Mouse (Mus musculus): Measurements from ENCODE around the gene Gimap1. TPM values are rescaled to one million over a fixed set of nuclear protein-coding genes. Genes with fewer than 3 reads are reported as not detected.

Gimap1 gene
- polyA plus RNA-seq, 1 experiment from 2014 or later = 6.7 TPM

GRCm38 (mm10) chr6:48702146-48702545 lies 36.7 kb upstream of the Gimap1 start:
- DNase-seq (ENCODE audit: low spot score) = no peak
- 86% methylated on average over 7 of the region's 7 CpGs for WGBS
- H3K27ac ChIP-seq (replicated peaks; ENCODE audit: low read depth, low read length) = no peak overlapping the region

GRCm38 (mm10) chr6:48702601-48703000 lies 36.3 kb upstream of the Gimap1 start:
- Histone ChIP-seq H3K36me3 (ENCODE audit: control insufficient read depth, insufficient read depth, low read length) (no peaks in the 10 kb centered on the region), H3K9me3 (ENCODE audit: control insufficient read depth, low read length) (no peaks in the 10 kb centered on the region), H3K27me3 (ENCODE audit: control insufficient read depth, insufficient read depth, low read length) (no peaks in the 10 kb centered on the region), H3K4me3 (ENCODE audit: low read depth, low read length) (no peak overlapping the region), H3K27ac (replicated peaks; ENCODE audit: low read depth, low read length) (no peak overlapping the region), H3K4me2 (ENCODE audit: low read depth, severe bottlenecking) (no peak overlapping the region), H3K9ac (ENCODE audit: low read length) (no peak overlapping the region), H3K4me1 (ENCODE audit: control insufficient read depth, insufficient read depth, low read length) (no peaks in the 10 kb centered on the region)
- WGBS = 63% methylated on average over 5 of the region's 5 CpGs
- no peak for ATAC-seq (ENCODE audit: insufficient number of reproducible peaks, low FRiP score, low TSS enrichment, low read depth)
- no peak for DNase-seq (ENCODE audit: low spot score)

More at GRCm38 (mm10) chr6:48702146-48702545, 36.7 kb upstream of the Gimap1 start:
- H3K4me3 ChIP-seq (ENCODE audit: low read depth, low read length) = no peak overlapping the region
- no peak overlapping the region for H3K9ac ChIP-seq (ENCODE audit: low read length)
- no peaks in the 10 kb centered on the region for H3K4me1 ChIP-seq (ENCODE audit: control insufficient read depth, insufficient read depth, low read length)
- H3K9me3 ChIP-seq (ENCODE audit: control insufficient read depth, low read length) = no peaks in the 10 kb centered on the region
- H3K27me3 ChIP-seq (ENCODE audit: control insufficient read depth, insufficient read depth, low read length) = no peaks in the 10 kb centered on the region
- no peaks in the 10 kb centered on the region for H3K36me3 ChIP-seq (ENCODE audit: control insufficient read depth, insufficient read depth, low read length)
- ATAC-seq (ENCODE audit: insufficient number of reproducible peaks, low FRiP score, low TSS enrichment, low read depth) = no peak
- no peak overlapping the region for H3K4me2 ChIP-seq (ENCODE audit: low read depth, severe bottlenecking)

- no peak overlapping the region for H3K4me2 ChIP-seq (ENCODE audit: low read depth, severe bottlenecking)
- H3K36me3 ChIP-seq (ENCODE audit: control insufficient read depth, insufficient read depth, low read length) = no peaks in the 10 kb centered on the region
- H3K4me3 ChIP-seq (ENCODE audit: low read depth, low read length) = no peak overlapping the region
- ATAC-seq (ENCODE audit: insufficient number of reproducible peaks, low FRiP score, low TSS enrichment, low read depth) (no peak), DNase-seq (ENCODE audit: low spot score) (no peak)
- H3K27me3 ChIP-seq (ENCODE audit: control insufficient read depth, insufficient read depth, low read length) = no peaks in the 10 kb centered on the region
- H3K9ac ChIP-seq (ENCODE audit: low read length) = no peak overlapping the region
- no peaks in the 10 kb centered on the region for H3K4me1 ChIP-seq (ENCODE audit: control insufficient read depth, insufficient read depth, low read length)
- H3K9me3 ChIP-seq (ENCODE audit: control insufficient read depth, low read length) = no peaks in the 10 kb centered on the region
- no peak overlapping the region for H3K27ac ChIP-seq (replicated peaks; ENCODE audit: low read depth, low read length)
Measured at GRCm38 (mm10) chr6:48704146-48704545, 34.7 kb upstream of the Gimap1 start.

- 57% methylated on average over 3 of the region's 3 CpGs for WGBS
- Histone ChIP-seq H3K4me3 (ENCODE audit: low read depth, low read length) (no peak overlapping the region), H3K4me2 (ENCODE audit: low read depth, severe bottlenecking) (no peak overlapping the region), H3K36me3 (ENCODE audit: control insufficient read depth, insufficient read depth, low read length) (no peaks in the 10 kb centered on the region), H3K27ac (replicated peaks; ENCODE audit: low read depth, low read length) (no peak overlapping the region), H3K9me3 (ENCODE audit: control insufficient read depth, low read length) (no peaks in the 10 kb centered on the region), H3K9ac (ENCODE audit: low read length) (no peak overlapping the region), H3K27me3 (ENCODE audit: control insufficient read depth, insufficient read depth, low read length) (no peaks in the 10 kb centered on the region), H3K4me1 (ENCODE audit: control insufficient read depth, insufficient read depth, low read length) (no peaks in the 10 kb centered on the region)
- DNase-seq (ENCODE audit: low spot score) (no peak), ATAC-seq (ENCODE audit: insufficient number of reproducible peaks, low FRiP score, low TSS enrichment, low read depth) (no peak)
Measured at GRCm38 (mm10) chr6:48706130-48706529, 32.7 kb upstream of the Gimap1 start.

DNA sequence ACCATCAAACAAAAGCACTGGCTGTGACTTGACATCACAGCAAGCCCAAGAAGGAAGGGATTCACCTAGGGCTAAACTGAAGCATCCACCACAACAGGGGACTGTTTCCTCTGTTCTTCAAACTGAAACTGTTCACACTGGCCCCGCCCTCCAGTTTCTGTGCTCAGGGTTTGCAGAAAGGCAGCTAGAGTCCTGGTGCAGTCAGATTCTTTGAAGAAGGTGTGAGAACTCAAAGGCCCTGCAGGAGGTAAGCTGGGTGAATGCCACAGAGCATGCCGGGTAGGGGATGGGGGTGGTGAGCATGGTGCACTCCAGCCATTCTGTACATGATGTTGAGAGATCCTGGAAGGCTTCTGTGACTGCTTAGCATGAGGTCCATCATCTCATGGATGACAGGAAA lies 20.4 kb upstream of the Gimap1 start, which contains the start of the genes Gm28053 and Gimap7:
Gene Gm28053 (plus strand): TSS at position 153 of the 400 bp plus-strand sequence.
Gene Gimap7 (plus strand): TSS at position 167 of the 400 bp plus-strand sequence.
- Histone ChIP-seq H3K4me3 (ENCODE audit: low read depth, low read length) (no peak within 1 kb of the TSS), H3K4me2 (ENCODE audit: low read depth, severe bottlenecking) (no peak within 1 kb of the TSS), H3K4me1 (ENCODE audit: control insufficient read depth, insufficient read depth, low read length) (no peaks in the 10 kb centered on the region), H3K27me3 (ENCODE audit: control insufficient read depth, insufficient read depth, low read length) (no peaks in the 10 kb centered on the region), H3K36me3 (ENCODE audit: control insufficient read depth, insufficient read depth, low read length) (no peaks in the 10 kb centered on the region), H3K27ac (replicated peaks; ENCODE audit: low read depth, low read length) (no peak within 1 kb of the TSS), H3K9me3 (ENCODE audit: control insufficient read depth, low read length) (no peaks in the 10 kb centered on the region), H3K9ac (ENCODE audit: low read length) (no peak within 1 kb of the TSS)
- 42% methylated on average over 2 of the region's 2 CpGs for WGBS
- ATAC-seq (ENCODE audit: insufficient number of reproducible peaks, low FRiP score, low TSS enrichment, low read depth) (no peak), DNase-seq (ENCODE audit: low spot score) (no peak)

DNA sequence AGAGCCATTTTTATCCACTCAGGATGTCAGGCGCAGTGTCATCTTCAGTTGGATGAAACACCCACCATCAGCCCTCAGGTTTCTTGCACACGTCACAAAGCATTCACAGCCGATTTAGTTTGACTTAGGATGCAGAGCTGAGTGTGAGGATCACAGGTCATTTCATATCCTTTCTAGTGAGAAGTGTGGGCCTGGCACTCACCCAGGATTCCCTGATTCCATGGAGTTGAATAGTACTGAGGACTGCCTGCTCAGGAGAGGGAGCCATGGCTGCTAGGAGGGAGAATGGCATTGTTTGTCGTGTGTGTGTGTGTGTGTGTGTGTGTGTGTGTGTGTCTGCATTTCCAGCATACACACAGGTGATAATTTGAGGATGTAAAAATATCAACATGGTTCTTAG lies 18.5 kb upstream of the Gimap1 start:
- ATAC-seq (ENCODE audit: insufficient number of reproducible peaks, low FRiP score, low TSS enrichment, low read depth) (no peak), DNase-seq (ENCODE audit: low spot score) (no peak)
- WGBS = 91% methylated on average over 4 of the region's 4 CpGs
- H3K27me3 ChIP-seq (ENCODE audit: control insufficient read depth, insufficient read depth, low read length) = no peaks in the 10 kb centered on the region
- no peaks in the 10 kb centered on the region for H3K36me3 ChIP-seq (ENCODE audit: control insufficient read depth, insufficient read depth, low read length)
- no peak overlapping the region for H3K4me3 ChIP-seq (ENCODE audit: low read depth, low read length)
- H3K9ac ChIP-seq (ENCODE audit: low read length) = no peak overlapping the region
- H3K4me1 ChIP-seq (ENCODE audit: control insufficient read depth, insufficient read depth, low read length) = no peaks in the 10 kb centered on the region
- no peak overlapping the region for H3K27ac ChIP-seq (replicated peaks; ENCODE audit: low read depth, low read length)
- H3K9me3 ChIP-seq (ENCODE audit: control insufficient read depth, low read length) = no peaks in the 10 kb centered on the region
- no peak overlapping the region for H3K4me2 ChIP-seq (ENCODE audit: low read depth, severe bottlenecking)

DNA sequence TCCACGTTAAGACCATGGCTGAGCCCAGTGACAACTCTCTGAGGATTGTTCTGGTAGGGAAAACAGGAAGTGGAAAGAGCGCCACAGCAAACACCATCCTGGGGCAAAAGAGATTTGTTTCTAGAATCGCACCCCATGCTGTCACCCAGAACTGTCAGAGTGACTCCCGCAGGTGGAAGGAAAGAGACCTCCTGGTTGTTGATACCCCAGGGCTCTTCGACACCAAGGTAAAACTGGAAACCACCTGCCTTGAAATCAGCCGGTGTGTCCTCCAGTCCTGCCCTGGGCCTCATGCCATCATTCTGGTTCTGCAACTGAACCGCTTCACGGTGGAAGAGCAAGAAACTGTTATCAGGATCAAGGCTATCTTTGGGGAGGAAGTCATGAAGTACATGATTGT lies 15.4 kb upstream of the Gimap1 start:
- whole genome bisulfite sequencing = 89% methylated on average over 8 of the region's 8 CpGs
- H3K4me2 ChIP-seq (ENCODE audit: low read depth, severe bottlenecking) = no peak overlapping the region
- DNase-seq (ENCODE audit: low spot score) = no peak
- H3K27ac ChIP-seq (replicated peaks; ENCODE audit: low read depth, low read length) = no peak overlapping the region
- no peaks in the 10 kb centered on the region for H3K9me3 ChIP-seq (ENCODE audit: control insufficient read depth, low read length)
- H3K27me3 ChIP-seq (ENCODE audit: control insufficient read depth, insufficient read depth, low read length) = no peaks in the 10 kb centered on the region
- no peak overlapping the region for H3K9ac ChIP-seq (ENCODE audit: low read length)
- H3K4me1 ChIP-seq (ENCODE audit: control insufficient read depth, insufficient read depth, low read length) = no peaks in the 10 kb centered on the region
- H3K4me3 ChIP-seq (ENCODE audit: low read depth, low read length) = no peak overlapping the region
- no peaks in the 10 kb centered on the region for H3K36me3 ChIP-seq (ENCODE audit: control insufficient read depth, insufficient read depth, low read length)
- ATAC-seq (ENCODE audit: insufficient number of reproducible peaks, low FRiP score, low TSS enrichment, low read depth) = no peak

DNA sequence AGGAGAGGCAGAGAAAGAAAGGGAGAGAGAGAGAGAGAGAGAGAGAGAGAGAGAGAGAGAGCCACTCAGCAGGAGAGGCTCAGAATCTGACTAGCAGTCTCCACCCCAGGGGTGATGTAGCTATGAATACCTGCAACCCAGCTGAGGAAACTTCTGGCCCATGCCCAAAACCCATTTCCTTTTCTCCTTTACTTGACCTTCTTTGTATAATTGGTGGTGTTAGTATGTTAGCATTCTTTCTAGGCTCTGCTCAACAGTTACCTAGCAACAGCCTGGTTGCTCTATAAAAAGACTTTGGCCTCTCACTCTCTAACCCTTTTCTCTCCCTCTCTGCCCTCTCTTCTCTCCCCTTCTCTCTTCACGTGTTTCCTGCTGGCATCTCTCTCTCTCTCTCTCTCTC lies 13.4 kb upstream of the Gimap1 start:
- H3K9me3 ChIP-seq (ENCODE audit: control insufficient read depth, low read length) = no peaks in the 10 kb centered on the region
- no peaks in the 10 kb centered on the region for H3K36me3 ChIP-seq (ENCODE audit: control insufficient read depth, insufficient read depth, low read length)
- no peaks in the 10 kb centered on the region for H3K4me1 ChIP-seq (ENCODE audit: control insufficient read depth, insufficient read depth, low read length)
- H3K27me3 ChIP-seq (ENCODE audit: control insufficient read depth, insufficient read depth, low read length) = no peaks in the 10 kb centered on the region
- H3K4me3 ChIP-seq (ENCODE audit: low read depth, low read length) = no peak overlapping the region
- DNase-seq (ENCODE audit: low spot score) (no peak), ATAC-seq (ENCODE audit: insufficient number of reproducible peaks, low FRiP score, low TSS enrichment, low read depth) (no peak)
- no peak overlapping the region for H3K4me2 ChIP-seq (ENCODE audit: low read depth, severe bottlenecking)
- H3K27ac ChIP-seq (replicated peaks; ENCODE audit: low read depth, low read length) = no peak overlapping the region
- H3K9ac ChIP-seq (ENCODE audit: low read length) = no peak overlapping the region
- WGBS = 25% methylated on average over 1 of the region's 1 CpGs

DNA sequence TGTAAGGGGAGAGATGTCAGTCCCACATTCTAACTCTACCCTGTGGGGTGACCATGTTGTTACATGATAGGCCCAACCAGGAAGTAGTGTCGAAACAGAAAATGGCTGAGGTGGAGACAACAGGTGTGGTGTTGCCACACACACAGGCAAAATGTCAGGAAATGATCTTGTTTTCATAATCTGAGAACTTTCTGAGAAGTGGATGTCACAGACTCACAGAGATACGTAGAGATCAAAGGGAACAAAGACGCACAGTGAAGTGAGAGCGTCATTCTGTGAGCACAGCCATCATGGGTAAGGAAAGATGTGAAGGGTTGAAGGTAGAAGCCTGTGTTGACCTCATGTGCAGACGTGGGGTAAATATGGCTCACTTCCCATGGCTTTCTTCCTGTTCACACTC lies 11.1 kb upstream of the Gimap1 start:
- H3K9ac ChIP-seq (ENCODE audit: low read length) = no peak overlapping the region

More for the DNA sequence above, 11.1 kb upstream of the Gimap1 start:
- Histone ChIP-seq H3K4me1 (ENCODE audit: control insufficient read depth, insufficient read depth, low read length) (no peaks in the 10 kb centered on the region), H3K36me3 (ENCODE audit: control insufficient read depth, insufficient read depth, low read length) (no peaks in the 10 kb centered on the region), H3K4me3 (ENCODE audit: low read depth, low read length) (no peak overlapping the region), H3K4me2 (ENCODE audit: low read depth, severe bottlenecking) (no peak overlapping the region), H3K27ac (replicated peaks; ENCODE audit: low read depth, low read length) (no peak overlapping the region), H3K27me3 (ENCODE audit: control insufficient read depth, insufficient read depth, low read length) (no peaks in the 10 kb centered on the region), H3K9me3 (ENCODE audit: control insufficient read depth, low read length) (no peaks in the 10 kb centered on the region)
- ATAC-seq (ENCODE audit: insufficient number of reproducible peaks, low FRiP score, low TSS enrichment, low read depth) (no peak), DNase-seq (ENCODE audit: low spot score) (no peak)
- WGBS = 87% methylated on average over 5 of the region's 5 CpGs

Data from limb, embryonic 11.5 days (tissue).